Mouse (Mus musculus) erythroblast, embryonic 14.5 days (primary cell): Measurements from ENCODE around the gene Nfib. TPM values are rescaled to one million over a fixed set of nuclear protein-coding genes. Genes with fewer than 3 reads are reported as not detected.

ENCODE experiments used
- H3K27me3 ChIP-seq: 2 replicates; pipeline ENCODE4 v1.6.1; 2012; ENCODE audit warnings: inconsistent platforms; ENCODE audit not compliant: control insufficient read depth
- H3K36me3 ChIP-seq: 2 replicates; pipeline ENCODE4 v1.6.1; 2012; ENCODE audit warnings: mild to moderate bottlenecking, inconsistent platforms; ENCODE audit not compliant: control insufficient read depth
- H3K4me1 ChIP-seq: 2 replicates; pipeline ENCODE4 v1.6.1; 2012; ENCODE audit warnings: inconsistent platforms; ENCODE audit not compliant: control insufficient read depth
- H3K4me3 ChIP-seq: replicated peaks from 2 replicates; pipeline ENCODE3; 2012; ENCODE audit warnings: moderate library complexity, mild to moderate bottlenecking, inconsistent platforms
- H3K9me3 ChIP-seq: 2 replicates; pipeline ENCODE4 v1.6.1; 2012; ENCODE audit warnings: low read length, inconsistent platforms, mixed read lengths; ENCODE audit not compliant: control insufficient read depth
- GATA1 ChIP-seq: IDR thresholded peaks from 2 replicates; pipeline ENCODE4 v1.6.1; 2012; ENCODE audit warnings: low read length, inconsistent platforms, mixed read lengths
- TAL1 ChIP-seq: IDR thresholded peaks from 3 replicates; pipeline ENCODE4 v1.6.1; 2012; ENCODE audit warnings: low read length, inconsistent platforms, mixed read lengths
- polyA plus RNA-seq: library from polyadenylated mRNA; stranded (reverse); fragments of >175 nt; gene quantifications from 2 replicates; pipeline ENCODE4 v1.2.3, GENCODE M21; 2012

The Nfib gene
- polyA plus RNA-seq, 1 experiment: not detected

- Histone ChIP-seq H3K36me3 (no peaks in the 10 kb centered on the region), H3K9me3 (no peaks in the 10 kb centered on the region), H3K4me3 (no peak overlapping the region), H3K4me1 (no peaks in the 10 kb centered on the region), H3K27me3 (no peaks in the 10 kb centered on the region)
- TF ChIP-seq GATA1: no peak
- TF ChIP-seq TAL1: no peak
These were observed 319.9 kb downstream of the Nfib start for GRCm38 (mm10) chr4:82385638-82386037.

DNA sequence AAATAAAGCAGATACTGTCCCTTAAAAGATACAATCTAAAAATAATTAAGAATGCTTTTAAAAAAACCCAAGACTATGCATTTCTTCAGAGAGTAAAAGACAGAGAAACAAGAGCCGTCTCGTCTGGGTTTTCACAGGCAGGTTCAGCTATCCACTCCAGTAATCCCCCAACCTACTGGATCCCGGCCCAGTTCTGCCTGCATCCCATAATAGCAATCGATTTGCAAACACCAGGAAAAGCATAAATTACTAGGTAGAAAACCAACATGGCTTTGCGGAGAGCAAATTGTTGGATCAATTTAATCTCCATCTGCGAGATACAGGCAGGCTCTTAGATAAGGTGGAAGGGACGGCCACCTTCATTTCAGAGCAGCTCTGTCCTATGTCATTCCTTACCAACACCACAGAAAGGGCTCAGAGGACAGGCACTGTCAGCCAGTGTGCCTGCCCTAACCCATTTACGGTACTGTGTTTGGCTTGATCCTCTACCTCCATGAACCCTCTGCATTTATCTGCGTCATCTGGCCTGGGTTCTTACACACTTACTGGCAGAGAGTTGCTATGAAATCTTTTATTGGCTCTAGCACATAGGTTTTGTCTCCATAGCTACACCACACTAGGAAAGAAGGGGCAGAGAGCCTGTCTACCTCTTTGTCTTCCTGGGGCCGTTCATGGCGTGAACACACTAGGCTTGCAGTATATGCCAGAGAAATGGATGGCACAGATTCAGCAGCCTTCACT is 321.4 kb downstream of the Nfib start:
- Histone ChIP-seq H3K9me3 (no peaks in the 10 kb centered on the region), H3K4me3 (no peak overlapping the region)
- TF ChIP-seq GATA1 (no peak), TAL1 (no peak)

GRCm38 (mm10) chr4:82383346-82383745 is 322.2 kb downstream of the Nfib start:
- Histone ChIP-seq H3K4me1 (no peaks in the 10 kb centered on the region), H3K4me3 (no peak overlapping the region), H3K36me3 (no peaks in the 10 kb centered on the region), H3K9me3 (no peaks in the 10 kb centered on the region), H3K27me3 (no peaks in the 10 kb centered on the region)
- no peak for TF ChIP-seq TAL1

More for the DNA sequence above, 321.4 kb downstream of the Nfib start:
- Histone ChIP-seq H3K4me1 (no peaks in the 10 kb centered on the region), H3K36me3 (no peaks in the 10 kb centered on the region), H3K27me3 (no peaks in the 10 kb centered on the region)

- H3K27me3 ChIP-seq: no peaks in the 10 kb centered on the region
- no peak overlapping the region for H3K4me3 ChIP-seq
- TF ChIP-seq GATA1: no peak
- TF ChIP-seq TAL1: no peak
These were observed 323.8 kb downstream of the Nfib start for GRCm38 (mm10) chr4:82381786-82382185.

GRCm38 (mm10) chr4:82380578-82380977 is 325.0 kb downstream of the Nfib start:
- Histone ChIP-seq H3K9me3 (no peaks in the 10 kb centered on the region), H3K36me3 (no peaks in the 10 kb centered on the region), H3K4me1 (no peaks in the 10 kb centered on the region), H3K27me3 (no peaks in the 10 kb centered on the region), H3K4me3 (no peak overlapping the region)
- TF ChIP-seq GATA1 (no peak), TAL1 (no peak)

More at GRCm38 (mm10) chr4:82381786-82382185, 323.8 kb downstream of the Nfib start:
- Histone ChIP-seq H3K4me1 (no peaks in the 10 kb centered on the region), H3K36me3 (no peaks in the 10 kb centered on the region), H3K9me3 (no peaks in the 10 kb centered on the region)

DNA sequence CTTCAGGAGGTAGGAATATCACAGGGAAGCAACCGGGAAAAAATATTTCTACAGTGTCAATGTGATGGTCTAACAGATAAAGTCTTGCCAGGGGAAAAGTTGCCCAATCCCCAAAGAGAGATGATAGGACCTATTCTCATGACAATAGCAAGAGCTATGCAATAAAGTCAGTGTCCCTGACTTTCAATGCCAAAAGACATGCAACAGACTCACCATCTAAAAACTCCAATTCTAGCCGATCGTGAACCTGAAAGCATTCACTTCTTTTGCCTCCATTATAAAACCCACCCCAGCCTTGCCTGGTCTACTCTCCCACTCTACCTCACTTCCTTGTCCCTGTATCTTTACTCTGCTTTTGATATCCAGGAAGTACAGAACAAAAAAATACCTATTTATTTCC is 327.5 kb downstream of the Nfib start:
- Histone ChIP-seq H3K9me3 (no peaks in the 10 kb centered on the region), H3K4me1 (no peaks in the 10 kb centered on the region), H3K4me3 (no peak overlapping the region), H3K27me3 (no peaks in the 10 kb centered on the region), H3K36me3 (no peaks in the 10 kb centered on the region)
- no peak for TF ChIP-seq TAL1
- TF ChIP-seq GATA1: no peak

- Histone ChIP-seq H3K4me3 (no peak overlapping the region), H3K36me3 (no peaks in the 10 kb centered on the region), H3K27me3 (no peaks in the 10 kb centered on the region), H3K9me3 (no peaks in the 10 kb centered on the region), H3K4me1 (no peaks in the 10 kb centered on the region)
- TF ChIP-seq TAL1 (no peak), GATA1 (no peak)
These were observed 327.9 kb downstream of the Nfib start for GRCm38 (mm10) chr4:82377621-82378020.

DNA sequence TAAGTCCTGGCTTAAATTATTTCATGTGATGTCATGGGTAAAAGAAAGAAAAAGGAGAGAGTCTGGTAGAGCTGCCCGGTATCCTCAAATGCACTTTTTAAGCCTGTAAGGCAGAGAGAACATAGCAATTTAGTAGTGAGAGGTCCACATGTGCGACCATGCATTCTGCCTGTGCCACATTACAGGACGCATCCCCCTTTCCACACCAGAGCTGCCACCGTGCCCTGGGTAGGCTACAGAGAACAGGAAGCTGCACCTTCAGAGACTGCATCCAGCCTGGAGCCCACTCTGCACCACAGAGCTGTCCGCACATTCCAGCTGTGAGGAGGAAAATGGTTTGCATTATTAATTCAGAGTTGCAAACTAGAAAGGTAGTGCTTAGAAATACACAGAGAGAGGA is 331.0 kb downstream of the Nfib start:
- no peaks in the 10 kb centered on the region for H3K4me1 ChIP-seq
- H3K36me3 ChIP-seq: no peaks in the 10 kb centered on the region
- no peaks in the 10 kb centered on the region for H3K27me3 ChIP-seq
- no peaks in the 10 kb centered on the region for H3K9me3 ChIP-seq
- no peak for TF ChIP-seq GATA1
- no peak for TF ChIP-seq TAL1
- H3K4me3 ChIP-seq: no peak overlapping the region

DNA sequence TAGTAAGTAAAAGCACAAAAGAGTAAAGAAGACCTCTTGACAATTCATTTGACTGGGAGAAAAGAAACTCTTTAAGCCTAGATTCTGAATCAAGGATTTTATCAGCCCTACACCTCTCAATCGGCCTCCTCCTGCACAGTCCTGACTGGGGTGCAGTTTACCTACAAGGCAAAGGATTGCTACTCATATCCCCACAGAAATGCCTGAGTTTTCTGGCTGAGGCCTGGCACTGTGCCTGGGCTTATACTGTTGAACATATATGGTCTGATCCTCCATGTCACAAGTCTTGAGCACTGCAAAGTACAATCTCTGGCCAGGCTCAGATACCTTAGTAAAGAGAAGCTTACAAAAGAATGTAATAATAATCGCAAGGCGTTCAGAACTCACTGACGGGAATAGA is 333.3 kb downstream of the Nfib start:
- Histone ChIP-seq H3K4me3 (no peak overlapping the region), H3K4me1 (no peaks in the 10 kb centered on the region), H3K9me3 (no peaks in the 10 kb centered on the region), H3K27me3 (no peaks in the 10 kb centered on the region), H3K36me3 (no peaks in the 10 kb centered on the region)
- TF ChIP-seq TAL1 (no peak), GATA1 (no peak)

DNA sequence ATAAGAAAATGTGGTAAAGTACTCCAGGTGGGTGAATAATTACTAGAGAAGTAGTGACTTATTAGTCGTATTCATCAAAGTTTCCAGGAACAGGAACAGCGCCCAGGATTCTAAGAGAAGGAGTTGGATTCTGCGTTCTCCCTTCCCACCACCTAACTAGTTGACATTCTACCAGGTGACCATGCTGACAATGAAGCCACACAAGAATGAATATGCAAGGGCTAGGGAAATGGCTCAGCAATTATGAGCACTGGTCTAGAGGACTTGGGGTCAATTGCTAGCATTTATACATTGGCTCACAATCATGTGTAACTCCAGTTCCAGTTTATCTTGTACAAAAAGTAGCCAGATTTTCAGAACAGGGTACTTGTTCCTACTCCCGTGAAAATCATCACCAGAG is 334.1 kb downstream of the Nfib start:
- no peaks in the 10 kb centered on the region for H3K9me3 ChIP-seq
- H3K4me1 ChIP-seq: no peaks in the 10 kb centered on the region
- TF ChIP-seq TAL1 (no peak), GATA1 (no peak)
- H3K27me3 ChIP-seq: no peaks in the 10 kb centered on the region
- no peak overlapping the region for H3K4me3 ChIP-seq
- no peaks in the 10 kb centered on the region for H3K36me3 ChIP-seq
